Comparison of ENCODE assay signal across 8 mouse cellular contexts in the genomic region with DNA sequence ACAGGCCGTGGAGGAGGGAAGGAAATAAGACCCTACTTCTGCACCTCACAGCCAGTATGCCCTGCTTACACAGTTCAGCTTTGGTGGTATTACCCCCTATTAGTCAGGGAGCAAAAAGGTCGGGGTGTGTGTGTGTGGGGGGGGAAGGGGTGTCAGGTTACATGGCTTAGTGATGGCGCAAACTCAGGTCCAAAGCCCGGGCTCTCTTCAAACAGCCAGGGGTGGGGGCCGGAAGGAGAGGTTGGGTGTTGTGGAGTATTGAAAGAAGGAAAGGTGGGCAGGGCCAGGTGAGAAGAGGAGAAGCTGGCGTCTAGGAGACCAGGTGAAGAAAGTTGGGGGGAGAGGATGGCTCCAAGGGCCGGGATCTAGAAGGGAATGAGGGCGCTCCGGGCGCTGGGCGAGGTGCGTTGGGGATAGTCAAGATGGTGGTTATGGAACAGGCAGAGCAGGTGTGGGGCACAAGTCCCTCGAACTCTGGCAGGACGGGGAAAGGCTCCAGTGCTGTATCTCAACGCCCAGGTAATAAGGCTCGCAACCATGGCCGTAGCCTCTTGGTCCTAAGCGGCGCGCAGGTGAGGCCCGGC. TPM values are rescaled to one million over a fixed set of nuclear protein-coding genes. Genes with fewer than 3 reads are reported as not detected.
DNase-seq lines count a peak whose midpoint lies in the region; ATAC-seq and TF ChIP-seq lines count a peak whose summit lies in the region.

No protein-coding gene starts in this region.

- peak overlapping the region; percentile 74 for H3K4me3 ChIP-seq in embryonic facial prominence, embryonic 12.5 days
- peak overlapping the region; percentile 78 for H3K4me3 ChIP-seq in kidney, embryonic 14.5 days (ENCODE audit: low read length)
- peak overlapping the region; percentile 69 for H3K4me3 ChIP-seq in stomach, postnatal 0 days (ENCODE audit: low read depth, low read length)

- TF ChIP-seq EP300 in stomach, postnatal 0 days (optimal IDR thresholded peaks at IDR 0.05), result peak; percentile 48

- H3K4me2 ChIP-seq in embryonic facial prominence, embryonic 12.5 days (replicated peaks), result peak overlapping the region; percentile 76
- H3K4me2 ChIP-seq in kidney, embryonic 14.5 days (replicated peaks; ENCODE audit: low read depth, low read length), result peak overlapping the region; percentile 54
- peak overlapping the region; percentile 84 for H3K4me2 ChIP-seq in stomach, postnatal 0 days (replicated peaks; ENCODE audit: low read depth)

- H3K27ac ChIP-seq in embryonic facial prominence, embryonic 12.5 days, result peak overlapping the region; percentile 100
- H3K27ac ChIP-seq in kidney, embryonic 14.5 days (ENCODE audit: low read depth, low read length), result peak overlapping the region; percentile 99
- H3K27ac ChIP-seq in stomach, postnatal 0 days (replicated peaks), result peak overlapping the region; percentile 96

- H3K27me3 ChIP-seq in embryonic facial prominence, embryonic 12.5 days, result no peaks in the 10 kb centered on the region
- no peaks in the 10 kb centered on the region for H3K27me3 ChIP-seq in kidney, embryonic 14.5 days (ENCODE audit: control insufficient read depth, insufficient read depth, low read length)
- no peaks in the 10 kb centered on the region for H3K27me3 ChIP-seq in stomach, postnatal 0 days (ENCODE audit: control insufficient read depth, insufficient read depth, low read length)

- WGBS in embryonic facial prominence, embryonic 12.5 days, result under 1% methylated on average over 20 of the region's 21 CpGs
- WGBS in kidney, embryonic 14.5 days, result 0% methylated on average over 17 of the region's 21 CpGs
- WGBS in stomach, postnatal 0 days, result 5% methylated on average over 21 of the region's 21 CpGs

- peaks cover 26% of the 10 kb centered on the region for H3K36me3 ChIP-seq in embryonic facial prominence, embryonic 12.5 days
- H3K36me3 ChIP-seq in kidney, embryonic 14.5 days (ENCODE audit: control insufficient read depth, insufficient read depth, low read length), result peaks cover 12% of the 10 kb centered on the region
- no peaks in the 10 kb centered on the region for H3K36me3 ChIP-seq in stomach, postnatal 0 days (ENCODE audit: control insufficient read depth, insufficient read depth, low read length)

- ATAC-seq in embryonic facial prominence, embryonic 12.5 days (ENCODE audit: insufficient number of reproducible peaks, insufficient read depth, low FRiP score, low TSS enrichment), result peak; percentile 19
- peak; percentile 26 for ATAC-seq in kidney, embryonic 14.5 days (ENCODE audit: low FRiP score, low TSS enrichment)
- peak; percentile 49 for ATAC-seq in stomach, postnatal 0 days (ENCODE audit: low FRiP score, low TSS enrichment)

- H3K4me1 ChIP-seq in embryonic facial prominence, embryonic 12.5 days, result peaks cover 44% of the 10 kb centered on the region
- peaks cover 55% of the 10 kb centered on the region for H3K4me1 ChIP-seq in kidney, embryonic 14.5 days (ENCODE audit: control insufficient read depth, insufficient read depth, low read length)
- H3K4me1 ChIP-seq in stomach, postnatal 0 days (replicated peaks; ENCODE audit: control insufficient read depth, insufficient read depth), result peaks cover 20% of the 10 kb centered on the region

- peak overlapping the region; percentile 95 for H3K9ac ChIP-seq in embryonic facial prominence, embryonic 12.5 days
- peak overlapping the region; percentile 91 for H3K9ac ChIP-seq in kidney, embryonic 14.5 days (ENCODE audit: low read depth, low read length)
- peak overlapping the region; percentile 85 for H3K9ac ChIP-seq in stomach, postnatal 0 days (ENCODE audit: low read length)

- TF ChIP-seq CTCF in stomach, postnatal 0 days (IDR thresholded peaks at IDR 0.05; ENCODE audit: low read depth), result no peak

- peak; percentile 50 for DNase-seq in ovary, postnatal 10 days (ENCODE audit: low spot score)
- DNase-seq in ovary, postnatal 14 days (ENCODE audit: low spot score), result no peak
- DNase-seq in lung, postnatal 14 days, result peak; percentile 55
- DNase-seq in stomach, postnatal 0 days (ENCODE audit: low spot score), result peak; percentile 81
- DNase-seq in thymus, postnatal 10 days (ENCODE audit: low spot score in 2 of 2), result no peak
- DNase-seq in right cerebral cortex, adult 2 months (ENCODE audit: low spot score in 2 of 2), result no peak

- H3K9me3 ChIP-seq in embryonic facial prominence, embryonic 12.5 days, result no peaks in the 10 kb centered on the region
- no peaks in the 10 kb centered on the region for H3K9me3 ChIP-seq in kidney, embryonic 14.5 days (ENCODE audit: control insufficient read depth, low read length)
- no peaks in the 10 kb centered on the region for H3K9me3 ChIP-seq in stomach, postnatal 0 days (ENCODE audit: control insufficient read depth, low read length)

RNA-seq across cellular contexts. Expression of a gene that starts 0.5 kb away (rescaled TPM):
- polyA plus RNA-seq in embryonic facial prominence, embryonic 12.5 days (2016; fragmentation: Nextera tagmentation; extraction: Ambion mirVana), result 18.3 and 23.0 TPM in 2 replicates
- 10.5 and 17.0 TPM in 2 replicates for polyA plus RNA-seq in kidney, embryonic 14.5 days (2014; fragmentation: Nextera tagmentation; extraction: Ambion mirVana)
- polyA plus RNA-seq in stomach, postnatal 0 days (2015; fragmentation: Nextera tagmentation; extraction: Ambion mirVana), result 3.0 and 3.7 TPM in 2 replicates

RNA-seq across cellular contexts. Expression of a gene that starts 12.3 kb away (rescaled TPM):
- polyA plus RNA-seq in embryonic facial prominence, embryonic 12.5 days (2016; fragmentation: Nextera tagmentation; extraction: Ambion mirVana), result 757 TPM in 2 replicates
- polyA plus RNA-seq in kidney, embryonic 14.5 days (2014; fragmentation: Nextera tagmentation; extraction: Ambion mirVana), result 687 and 868 TPM in 2 replicates
- polyA plus RNA-seq in stomach, postnatal 0 days (2015; fragmentation: Nextera tagmentation; extraction: Ambion mirVana), result 416 and 424 TPM in 2 replicates

RNA-seq across cellular contexts. Expression of a gene that starts 12.4 kb away (rescaled TPM):
- 13.9 and 15.0 TPM in 2 replicates for polyA plus RNA-seq in embryonic facial prominence, embryonic 12.5 days (2016; fragmentation: Nextera tagmentation; extraction: Ambion mirVana)
- polyA plus RNA-seq in kidney, embryonic 14.5 days (2014; fragmentation: Nextera tagmentation; extraction: Ambion mirVana), result 13.5 and 14.7 TPM in 2 replicates
- polyA plus RNA-seq in stomach, postnatal 0 days (2015; fragmentation: Nextera tagmentation; extraction: Ambion mirVana), result 8.9 and 9.9 TPM in 2 replicates

RNA-seq across cellular contexts. Expression of a gene that starts 20.7 kb away (rescaled TPM):
- 31.5 and 34.9 TPM in 2 replicates for polyA plus RNA-seq in embryonic facial prominence, embryonic 12.5 days (2016; fragmentation: Nextera tagmentation; extraction: Ambion mirVana)
- 20.5 and 30.7 TPM in 2 replicates for polyA plus RNA-seq in kidney, embryonic 14.5 days (2014; fragmentation: Nextera tagmentation; extraction: Ambion mirVana)
- 10.8 and 11.3 TPM in 2 replicates for polyA plus RNA-seq in stomach, postnatal 0 days (2015; fragmentation: Nextera tagmentation; extraction: Ambion mirVana)

RNA-seq across cellular contexts. Expression of a gene that starts 35.1 kb away (rescaled TPM):
- 10.3 and 13.1 TPM in 2 replicates for polyA plus RNA-seq in embryonic facial prominence, embryonic 12.5 days (2016; fragmentation: Nextera tagmentation; extraction: Ambion mirVana)
- 12.6 and 13.3 TPM in 2 replicates for polyA plus RNA-seq in kidney, embryonic 14.5 days (2014; fragmentation: Nextera tagmentation; extraction: Ambion mirVana)
- 13.3 and 15.8 TPM in 2 replicates for polyA plus RNA-seq in stomach, postnatal 0 days (2015; fragmentation: Nextera tagmentation; extraction: Ambion mirVana)

Comparison
In these comparisons a context has a peak if more than half of its experiments do, and no peak if none do; other contexts are left out.
1. DNase-seq: peak in ovary, postnatal 10 days (single experiment), lung, postnatal 14 days (single experiment) and stomach, postnatal 0 days (single experiment); none in ovary, postnatal 14 days (single experiment), thymus, postnatal 10 days (0 of 2) and right cerebral cortex, adult 2 months (0 of 2).
2. Peak in every context shown above with its lines, with median percentiles within 50 percentile points of each other: ATAC-seq, H3K27ac ChIP-seq, H3K4me2 ChIP-seq, H3K4me3 ChIP-seq and H3K9ac ChIP-seq.